In the genomic region with DNA sequence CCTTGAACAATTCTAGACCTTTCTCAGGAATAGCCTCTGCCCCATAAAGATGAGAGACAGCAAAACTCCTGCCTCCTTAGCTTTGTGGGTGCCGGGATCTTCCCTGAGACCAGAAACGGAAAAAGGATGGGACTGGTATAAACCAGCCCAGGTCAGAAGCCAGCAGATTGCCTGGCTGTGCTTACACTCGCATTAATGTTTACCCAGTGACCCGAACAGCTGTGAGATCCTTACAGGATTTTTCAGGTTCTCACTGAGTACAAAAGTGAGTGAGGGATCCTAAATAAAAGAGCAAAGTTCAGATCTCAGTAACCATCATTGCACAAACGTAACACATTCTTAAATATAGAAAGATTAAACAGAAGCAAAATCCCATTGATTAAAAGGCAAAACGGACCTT, we compare ENCODE assay signal across 25 mouse cellular contexts. TPM values are rescaled to one million over a fixed set of nuclear protein-coding genes. Genes with fewer than 3 reads are reported as not detected.
DNase-seq lines count a peak whose midpoint lies in the region; ATAC-seq and TF ChIP-seq lines count a peak whose summit lies in the region.
"Had no signal": no experiment of that assay in that cellular context is flagged by ENCODE, and none has a peak within 500 bp of the region (broad histone marks: within the 10 kb centered on the region; RNA-seq: fewer than 3 reads in every experiment).

No protein-coding gene starts in this region.

- peak overlapping the region; percentile 45; the same call in 1 of the 2 replicates for H3K27ac ChIP-seq in kidney, embryonic 15.5 days
- no peak overlapping the region for H3K27ac ChIP-seq in left cerebral cortex, adult 2 months
- H3K27ac ChIP-seq: embryonic facial prominence, embryonic 12.5 days; forebrain, embryonic 12.5 days; gastrocnemius, adult 2 months; hindbrain, embryonic 13.5 days had no signal

- intact Hi-C loops in heart, postnatal 25 days (cut with DNase I): no loop called here
- intact Hi-C loops in left cerebral cortex, adult 2 months (cut with DNase I): no loop called here

- no peaks in the 10 kb centered on the region for H3K36me3 ChIP-seq in kidney, embryonic 15.5 days
- H3K36me3 ChIP-seq: embryonic facial prominence, embryonic 12.5 days; forebrain, embryonic 12.5 days; G1E; hindbrain, embryonic 13.5 days had no signal

- 56% methylated on average over 6 of the region's 6 CpGs for WGBS in kidney, embryonic 15.5 days

- TF ChIP-seq CTCF in left cerebral cortex, adult 2 months (IDR thresholded peaks at IDR 0.05): no peak

- peaks cover 7% of the 10 kb centered on the region; the same call in 1 of the 2 replicates for H3K4me1 ChIP-seq in kidney, embryonic 15.5 days
- H3K4me1 ChIP-seq: embryonic facial prominence, embryonic 12.5 days; forebrain, embryonic 12.5 days; hindbrain, embryonic 13.5 days had no signal

- ATAC-seq in kidney, embryonic 15.5 days (replicated peaks; ENCODE audit: low FRiP score): peak; percentile 70; the same call in 1 of the 2 replicates
- ATAC-seq: CD4-positive, CD25-positive, alpha-beta regulatory T cell, adult 4 months; forebrain, postnatal 0 days had no signal

- no peak overlapping the region for H3K4me3 ChIP-seq in kidney, embryonic 15.5 days (replicated peaks)
- no peak overlapping the region for H3K4me3 ChIP-seq in left cerebral cortex, adult 2 months
- H3K4me3 ChIP-seq: embryonic facial prominence, embryonic 12.5 days; forebrain, embryonic 12.5 days; gastrocnemius, adult 2 months; hindbrain, embryonic 13.5 days had no signal

- no peak overlapping the region for H3K9ac ChIP-seq in kidney, embryonic 15.5 days
- H3K9ac ChIP-seq: embryonic facial prominence, embryonic 12.5 days; forebrain, embryonic 12.5 days; forebrain, postnatal 0 days; hindbrain, embryonic 13.5 days had no signal

- no peaks in the 10 kb centered on the region for H3K9me3 ChIP-seq in kidney, embryonic 15.5 days (replicated peaks)
- H3K9me3 ChIP-seq: embryonic facial prominence, embryonic 12.5 days; forebrain, embryonic 12.5 days; G1E; hindbrain, embryonic 13.5 days had no signal

- DNase-seq in heart, adult 11 months: peak; percentile 56
- no peak for DNase-seq in heart, postnatal 25 days (ENCODE audit: low spot score)
- peak; percentile 66 for DNase-seq in kidney, adult 18-20 months
- peak; percentile 68 for DNase-seq in kidney, postnatal 14 days
- DNase-seq in lung, postnatal 36 days: no peak
- no peak for DNase-seq in left cerebral cortex, adult 2 months (ENCODE audit: extremely low spot score in 1 of 2, low spot score in 2 of 2)
- no peak for DNase-seq in cerebellum, adult 8-10 months
- DNase-seq: adrenal gland, adult 8-10 months; adrenal gland, postnatal 36 days; B cell, adult 2 months; cerebellum, adult 2 months; cerebellum, postnatal 14 days; forebrain, postnatal 0 days; gastrocnemius, adult 2 months; gastrocnemius, postnatal 25 days; heart, postnatal 10 days had no signal

- no peak overlapping the region for H3K4me2 ChIP-seq in kidney, embryonic 15.5 days
- H3K4me2 ChIP-seq: embryonic facial prominence, embryonic 12.5 days; forebrain, embryonic 12.5 days; hindbrain, embryonic 13.5 days had no signal

- H3K27me3 ChIP-seq in kidney, embryonic 15.5 days: no peaks in the 10 kb centered on the region
- H3K27me3 ChIP-seq: embryonic facial prominence, embryonic 12.5 days; forebrain, embryonic 12.5 days; hindbrain, embryonic 13.5 days had no signal

RNA-seq across cellular contexts. Expression of a gene that starts 32.7 kb away (rescaled TPM):
- not detected for total RNA-seq in heart, postnatal 25 days (2021)
- 33.5 and 38.0 TPM in 2 replicates for polyA plus RNA-seq in kidney, embryonic 15.5 days (2015; fragmentation: Nextera tagmentation; extraction: Ambion mirVana)
- total RNA-seq in left cerebral cortex, adult 2 months (2021): not detected
- total RNA-seq: adrenal gland, adult 8-10 months; adrenal gland, postnatal 36 days; gastrocnemius, adult 2 months; gastrocnemius, postnatal 25 days; granulocyte monocyte progenitor cell, adult 5-6 weeks; heart, postnatal 10 days; hematopoietic stem cell, adult 5-6 weeks had no signal
- polyA plus RNA-seq: CD4-positive, CD25-positive, alpha-beta regulatory T cell, adult 4 months; cortical plate, adult 2 months; G1E had no signal

Comparison
In these comparisons a context has a peak if more than half of its experiments do, and no peak if none do; other contexts are left out.
1. DNase-seq: peak in heart, adult 11 months (single experiment), kidney, adult 18-20 months (single experiment) and kidney, postnatal 14 days (single experiment); none in heart, postnatal 25 days (single experiment), lung, postnatal 36 days (single experiment), left cerebral cortex, adult 2 months (0 of 2) and cerebellum, adult 8-10 months (single experiment).